Mouse (Mus musculus): Measurements from ENCODE around the gene Ciz1. TPM values are rescaled to one million over a fixed set of nuclear protein-coding genes. Genes with fewer than 3 reads are reported as not detected.

Gene Ciz1
- 10 to 100 TPM; 62.6 to 69.6 TPM for total RNA-seq (2021)
- long read RNA-seq, experiment 1, partial matches to known transcripts = 1 of 42 reads
- long read RNA-seq, experiment 1, other reads (novel, unspliced or antisense) = 37 of 42 reads
- long read RNA-seq, experiment 2, partial matches to known transcripts = 20 of 34 reads
- long read RNA-seq, experiment 2, other reads (novel, unspliced or antisense) = 12 of 34 reads

DNA sequence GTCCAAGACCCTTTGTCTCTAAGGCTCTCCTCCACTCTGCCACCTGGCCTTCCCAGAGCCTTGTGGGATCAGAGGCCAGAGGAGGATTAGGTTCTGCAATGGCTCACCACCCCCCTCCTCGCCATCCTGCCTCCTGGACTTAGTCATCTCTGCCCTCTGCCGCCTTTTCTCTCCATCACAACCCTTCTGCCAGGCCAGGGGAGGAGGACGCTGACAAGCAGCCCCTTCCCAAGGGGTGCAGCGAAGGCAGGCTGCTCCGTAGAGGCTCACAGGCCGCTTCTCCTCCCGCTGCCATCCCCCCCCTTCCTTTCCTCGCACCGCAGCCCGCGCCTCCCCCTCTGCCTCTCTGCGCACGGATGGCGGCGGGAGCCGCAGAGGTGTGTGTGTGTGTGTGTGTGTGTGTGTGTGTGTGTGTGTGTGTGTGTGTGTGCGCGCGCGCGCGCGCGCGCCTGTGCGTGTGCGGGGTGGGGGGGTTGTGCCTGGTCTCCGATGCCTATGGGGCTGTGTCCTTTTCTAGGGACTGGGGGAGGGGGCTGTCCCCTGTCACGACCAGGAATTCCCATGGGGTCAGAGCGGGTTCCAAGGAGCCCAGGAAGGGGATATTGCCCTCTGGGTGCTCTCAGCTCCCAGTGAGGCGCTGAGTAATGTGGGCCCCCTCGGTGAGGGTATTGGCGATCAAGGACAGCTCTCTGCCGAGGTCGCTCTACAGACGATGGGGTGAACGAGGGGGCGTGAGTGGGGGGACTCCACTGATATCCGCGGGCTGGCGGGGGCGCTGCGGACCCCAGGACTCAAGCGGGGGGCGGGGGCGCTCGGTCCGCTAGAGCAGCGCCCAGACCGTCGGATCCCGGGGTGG, at the start of gene Ciz1:
Gene Ciz1 (plus strand): TSS at position 177 of the 856 bp plus-strand sequence.
- peak in 1 of 2 experiments; percentile 31 for DNase-seq (ENCODE audit: low spot score in 2 of 2)

DNA sequence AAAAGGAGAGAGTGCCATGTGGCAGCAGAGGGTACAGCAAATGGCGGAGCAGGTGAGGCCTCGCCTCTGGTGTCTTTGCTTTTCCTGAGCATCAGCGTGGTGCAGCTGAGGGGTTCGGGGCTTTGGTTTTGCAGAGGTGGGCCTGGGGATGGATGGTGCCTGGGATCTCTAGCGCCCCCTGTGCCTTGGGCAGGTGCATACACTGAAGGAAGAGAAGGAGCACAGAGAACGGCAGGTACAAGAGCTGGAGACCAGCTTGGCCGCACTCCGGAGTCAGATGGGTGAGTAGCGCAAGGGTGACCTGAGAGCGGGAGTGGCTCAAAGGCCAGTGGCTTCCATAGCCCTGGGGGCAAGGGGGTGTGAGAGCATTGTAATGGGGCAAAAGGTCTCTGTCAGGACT, 49.2 kb upstream of the Ciz1 start:
- no peak for DNase-seq (ENCODE audit: low spot score in 2 of 2)

DNA sequence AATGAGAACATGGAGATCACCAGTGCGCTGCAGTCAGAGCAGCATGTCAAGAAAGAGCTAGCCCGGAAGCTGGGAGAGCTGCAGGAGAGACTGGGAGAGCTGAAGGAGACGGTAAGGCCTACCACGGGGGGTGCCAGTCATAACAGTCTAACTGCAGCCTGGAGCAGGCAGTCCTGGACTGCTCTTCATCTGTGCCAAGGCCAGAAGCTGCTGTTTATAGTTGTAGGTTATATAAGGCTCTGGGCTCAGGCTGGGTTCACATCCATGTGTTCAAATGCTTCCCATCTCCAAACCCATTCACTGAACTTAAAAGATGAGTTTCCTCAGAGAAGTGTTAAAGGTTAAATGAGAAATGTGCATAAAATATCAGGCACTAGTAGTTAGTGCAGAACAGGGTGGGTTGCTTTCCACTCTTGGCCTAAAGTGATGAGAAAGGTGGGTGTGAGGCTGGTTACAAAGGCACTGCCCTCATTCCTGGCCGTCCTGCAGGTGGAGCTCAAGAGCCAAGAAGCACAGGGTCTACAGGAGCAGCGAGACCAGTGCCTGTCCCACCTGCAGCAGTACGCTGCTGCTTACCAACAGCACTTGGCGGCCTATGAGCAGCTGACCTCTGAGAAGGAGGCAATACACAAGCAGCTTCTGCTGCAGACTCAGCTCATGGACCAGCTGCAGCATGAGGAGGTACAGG, 47.8 kb upstream of the Ciz1 start:
- peak in 1 of 2 experiments; percentile 61 for DNase-seq (ENCODE audit: low spot score in 2 of 2)

DNA sequence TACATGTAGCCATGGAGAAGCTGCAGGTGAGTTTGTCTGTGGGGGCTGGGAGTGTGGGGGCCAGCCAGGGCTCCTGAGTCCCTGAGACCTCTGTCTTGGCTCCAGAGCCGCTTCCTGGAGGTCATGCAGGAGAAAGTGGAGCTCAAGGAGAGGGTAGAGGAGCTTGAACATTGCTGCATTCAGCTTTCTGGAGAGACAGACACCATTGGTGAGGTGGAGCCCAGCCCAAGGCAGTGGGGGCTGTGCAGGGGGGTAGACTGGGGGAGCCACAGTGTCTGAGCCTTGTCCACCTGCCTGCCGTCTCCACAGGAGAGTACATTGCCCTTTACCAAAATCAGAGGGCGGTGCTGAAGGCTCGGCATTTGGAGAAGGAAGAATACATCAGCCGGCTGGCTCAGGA, 46.5 kb upstream of the Ciz1 start:
- DNase-seq (ENCODE audit: low spot score in 2 of 2) = no peak

DNA sequence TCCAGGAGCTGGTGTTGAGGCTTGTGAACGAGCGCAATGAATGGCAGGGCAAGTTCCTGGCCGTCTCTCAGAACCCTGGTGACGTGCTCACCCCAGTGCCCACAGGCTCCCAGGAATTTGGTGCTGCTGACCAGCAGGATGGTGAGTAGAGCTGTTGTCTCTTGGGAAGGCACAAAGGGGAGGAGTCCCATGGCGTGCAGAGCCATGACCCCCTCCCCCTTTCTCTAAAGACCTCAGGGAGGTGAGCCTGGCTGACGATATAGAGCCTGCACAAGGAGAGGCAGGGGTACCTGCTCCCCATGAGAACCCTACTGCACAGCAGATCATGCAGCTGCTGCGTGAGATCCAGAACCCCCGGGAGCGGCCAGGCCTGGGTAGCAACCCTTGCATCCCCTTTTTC, 46.0 kb upstream of the Ciz1 start:
- DNase-seq (ENCODE audit: low spot score in 2 of 2) = no peak

DNA sequence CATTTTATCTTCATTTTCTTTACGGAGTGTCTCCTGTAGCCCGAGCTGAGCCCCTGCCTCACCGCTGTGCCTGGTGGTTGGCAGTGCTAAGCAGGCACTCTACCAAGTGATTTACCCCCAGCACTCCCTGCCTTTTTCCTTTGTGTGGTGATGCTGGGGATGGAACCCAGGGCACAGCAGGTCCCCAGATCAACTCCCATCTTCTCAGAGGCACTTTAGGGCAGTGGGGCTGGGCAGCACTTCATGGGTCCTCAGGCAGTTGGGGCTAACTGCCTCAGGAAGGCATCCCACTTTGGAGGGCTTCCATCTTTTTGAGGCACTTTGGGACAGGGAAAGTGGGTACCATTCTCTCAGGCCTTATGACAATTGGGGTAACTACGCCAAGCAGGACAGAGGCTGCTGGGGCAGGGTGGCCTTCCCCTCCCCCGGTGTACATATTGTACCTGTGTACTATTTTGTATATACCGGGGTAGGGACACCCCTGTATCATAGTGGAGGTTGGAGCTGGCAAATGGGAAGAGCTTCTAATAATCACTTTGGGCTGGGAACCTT, 44.8 kb upstream of the Ciz1 start:
- DNase-seq (ENCODE audit: low spot score in 2 of 2) = no peak

DNA sequence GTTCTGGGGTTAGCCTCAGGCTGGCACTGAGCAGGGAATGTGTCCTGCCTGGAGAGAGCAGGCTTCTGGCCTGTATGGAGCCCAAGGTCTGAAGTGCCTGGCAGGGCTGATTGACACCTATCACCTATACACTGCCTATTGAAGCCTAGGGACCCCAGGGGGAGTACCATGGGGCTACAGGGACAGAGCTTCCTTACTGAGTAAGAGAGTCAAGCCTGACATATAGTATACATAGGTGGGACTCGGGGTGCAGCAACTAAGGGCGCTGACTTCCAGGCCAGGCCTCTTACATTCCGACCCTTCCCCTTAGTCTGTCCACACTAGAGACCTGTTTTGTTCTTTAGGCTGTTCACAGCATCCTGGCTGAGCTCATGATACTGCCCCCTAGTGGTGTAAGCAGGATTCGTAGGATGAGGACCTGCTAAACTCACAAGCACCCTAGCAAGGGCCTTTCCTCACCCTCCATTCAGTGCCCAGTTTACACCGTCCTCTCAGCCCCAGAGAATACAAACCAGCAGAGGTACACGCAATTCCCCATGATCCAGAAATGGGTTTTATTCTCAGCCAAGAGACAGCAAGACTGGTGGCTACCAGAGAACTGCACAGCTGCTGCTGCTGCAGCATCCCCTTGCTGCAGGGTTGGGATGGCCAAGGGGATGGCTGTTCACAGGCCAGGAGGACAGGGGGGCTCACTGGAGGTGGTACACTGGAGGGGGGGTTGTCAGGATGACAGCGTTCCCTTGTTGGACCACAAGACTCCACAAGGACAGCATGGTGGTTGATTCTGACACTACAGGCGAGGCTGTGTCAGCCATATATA, 44.0 kb upstream of the Ciz1 start:
- peak; percentile 41 to 43 for DNase-seq (ENCODE audit: low spot score in 2 of 2)

DNA sequence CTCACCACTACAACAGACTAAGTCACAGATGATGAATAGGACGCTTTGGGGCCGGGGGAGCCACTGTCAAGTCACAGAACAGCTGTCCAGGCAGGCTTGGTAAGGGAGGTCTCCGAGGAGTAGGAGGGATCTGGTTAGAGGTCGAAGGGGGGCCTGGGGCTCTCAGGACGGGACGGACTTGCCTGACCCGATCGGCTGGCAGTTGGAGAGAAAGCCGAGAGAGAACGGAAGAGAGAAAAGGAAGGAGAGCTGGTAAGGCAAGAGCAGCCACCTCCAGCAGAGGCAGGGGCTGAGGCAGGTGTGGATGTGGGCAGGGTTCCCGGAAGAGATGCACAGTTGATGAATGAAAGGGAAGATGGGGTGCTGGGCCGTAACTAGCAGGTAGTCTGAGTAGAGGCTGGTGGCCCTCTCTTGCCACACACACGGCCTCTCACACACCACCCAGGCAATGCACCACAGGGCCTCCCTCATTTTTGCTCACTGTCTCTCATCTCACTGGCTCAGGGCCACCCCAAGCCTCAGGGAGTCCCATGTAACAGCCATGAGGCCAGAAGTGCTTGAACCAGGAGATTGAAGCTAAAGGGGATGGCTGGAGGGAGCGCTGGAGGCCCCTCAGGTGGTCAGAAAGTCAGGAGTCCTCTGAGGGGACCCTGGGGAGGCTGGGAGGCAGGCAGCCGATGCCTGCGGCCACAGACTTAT, 43.1 kb upstream of the Ciz1 start:
- no peak for DNase-seq (ENCODE audit: low spot score in 2 of 2)

DNA sequence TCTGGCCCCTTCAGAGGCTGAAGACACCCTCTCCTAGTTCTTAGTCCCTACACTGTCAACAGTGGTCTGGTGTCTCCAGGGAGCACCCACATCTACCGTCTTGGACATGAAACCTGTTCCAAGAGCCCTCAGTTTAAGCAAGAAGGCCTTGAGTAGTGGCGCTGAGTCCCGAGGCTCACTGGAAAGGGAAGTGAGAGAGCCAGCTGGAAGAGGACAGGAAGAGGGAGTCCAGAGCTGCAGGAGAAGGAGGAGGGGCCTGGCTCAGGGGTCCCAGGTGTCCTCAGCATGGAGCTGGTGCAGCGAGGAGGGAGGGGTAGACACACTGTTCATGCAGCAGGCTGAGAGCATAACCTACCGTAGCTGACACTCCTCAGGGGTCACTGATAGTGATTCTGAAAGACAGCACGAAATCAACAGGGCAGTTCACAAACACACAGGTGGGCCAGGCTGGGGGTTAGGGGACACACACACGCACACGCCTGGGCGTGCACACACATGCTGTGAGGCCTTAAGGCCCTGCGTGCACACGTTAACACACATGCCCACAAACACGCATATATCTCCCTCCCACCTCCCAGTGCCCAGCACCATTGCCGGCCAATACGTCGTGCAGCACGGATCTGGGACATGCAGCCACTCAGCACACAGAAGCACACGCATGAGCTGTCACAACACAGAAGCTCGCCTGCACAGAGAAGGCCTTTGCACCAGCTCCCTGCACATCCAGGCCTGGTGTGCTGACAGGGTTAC, 41.9 kb upstream of the Ciz1 start:
- DNase-seq (ENCODE audit: low spot score in 2 of 2) = no peak

DNA sequence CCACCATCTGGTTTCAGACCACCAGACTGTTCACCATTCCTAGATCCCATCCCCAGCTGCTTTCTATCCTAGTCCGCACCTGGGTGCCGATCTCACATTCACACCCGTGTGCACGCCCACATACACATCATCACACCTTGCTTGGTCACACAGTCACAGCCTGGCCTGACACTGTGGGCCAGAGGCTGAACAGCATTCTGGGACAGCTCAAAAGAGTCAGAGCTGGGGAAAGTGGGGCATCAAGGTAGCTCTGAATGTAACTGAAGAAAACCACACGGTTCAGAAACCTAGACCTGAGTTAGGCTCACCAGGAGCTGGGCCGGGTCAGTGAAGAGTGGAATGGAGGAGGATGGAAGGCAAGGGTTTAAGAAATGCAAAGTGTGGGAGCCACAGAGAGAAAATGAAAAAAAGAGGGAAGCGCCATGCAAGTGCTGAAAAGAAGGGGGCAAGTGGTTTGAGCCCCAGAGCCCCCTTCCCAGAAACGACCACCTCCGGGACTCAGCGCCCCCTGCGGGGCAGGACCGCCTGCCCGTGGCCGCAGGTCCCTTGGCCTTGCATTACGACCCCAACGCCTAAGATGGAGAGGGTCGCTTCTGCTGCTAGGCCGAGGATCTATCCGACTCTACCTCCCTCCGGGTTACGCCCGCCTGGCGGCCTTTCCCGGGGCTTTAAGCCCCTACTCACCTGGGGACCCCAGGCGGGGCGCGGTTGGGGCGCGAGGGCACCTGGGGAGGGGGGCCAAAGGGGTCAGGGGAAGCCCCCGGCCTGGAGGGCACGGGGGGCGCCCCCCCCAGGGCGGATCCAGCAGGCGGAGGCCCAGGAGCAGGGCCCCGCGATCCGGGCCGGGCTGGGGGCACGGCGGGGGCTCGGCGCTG, 40.4 kb upstream of the Ciz1 start:
- no peak for DNase-seq (ENCODE audit: low spot score in 2 of 2)

DNA sequence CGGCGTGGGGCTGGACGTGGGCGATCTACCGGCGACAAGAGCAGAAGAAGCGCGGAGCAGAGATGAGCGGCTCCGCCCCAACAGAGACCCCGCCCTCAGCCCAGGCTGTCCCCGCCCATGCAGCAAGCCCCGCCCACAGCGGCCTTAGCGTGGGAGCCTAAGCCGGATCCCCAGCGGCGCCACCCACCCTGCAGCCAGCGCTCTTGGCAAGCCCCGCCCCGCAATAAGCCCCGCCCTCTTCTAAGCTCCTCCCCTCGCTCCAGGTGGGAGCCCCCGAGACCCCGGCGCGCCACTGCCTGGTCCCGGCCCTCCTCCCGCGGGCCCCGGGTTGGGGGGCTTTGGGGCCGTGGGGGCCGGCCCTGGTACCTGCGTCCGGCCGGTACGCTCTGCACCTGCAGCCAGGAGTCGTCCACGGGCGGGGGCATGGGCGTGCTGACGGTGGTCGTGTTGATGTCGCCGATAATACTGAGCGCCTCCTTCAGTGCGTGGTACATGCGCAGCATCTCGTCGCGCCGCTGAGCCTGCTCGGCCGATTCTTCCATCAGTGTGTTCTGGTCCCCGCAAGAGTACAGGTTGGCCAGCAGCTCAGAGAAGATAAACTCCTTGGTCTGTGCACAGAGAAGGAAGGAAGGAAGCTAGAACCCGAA, 39.7 kb upstream of the Ciz1 start:
- DNase-seq (ENCODE audit: low spot score in 2 of 2) = peak; percentile 73 to 75

DNA sequence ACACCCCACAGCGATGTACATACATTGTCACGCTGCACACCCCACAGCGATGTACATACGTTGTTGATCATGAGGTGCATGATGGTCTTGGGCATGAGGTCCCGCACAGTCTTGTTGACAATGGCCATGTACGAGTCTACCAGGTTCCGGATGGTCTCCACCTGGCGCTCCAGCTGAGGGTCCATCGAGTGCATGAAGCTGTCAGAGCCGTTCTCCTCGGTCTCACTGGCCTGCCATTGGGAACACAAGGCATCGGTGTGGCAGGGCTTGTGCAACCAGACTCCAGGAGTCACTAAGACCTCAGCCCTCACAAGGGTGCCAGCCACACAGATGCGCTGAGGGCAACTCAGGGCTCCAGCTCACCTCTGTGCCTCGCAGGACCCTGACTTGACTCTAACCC, 37.3 kb upstream of the Ciz1 start:
- DNase-seq (ENCODE audit: low spot score in 2 of 2) = no peak

DNA sequence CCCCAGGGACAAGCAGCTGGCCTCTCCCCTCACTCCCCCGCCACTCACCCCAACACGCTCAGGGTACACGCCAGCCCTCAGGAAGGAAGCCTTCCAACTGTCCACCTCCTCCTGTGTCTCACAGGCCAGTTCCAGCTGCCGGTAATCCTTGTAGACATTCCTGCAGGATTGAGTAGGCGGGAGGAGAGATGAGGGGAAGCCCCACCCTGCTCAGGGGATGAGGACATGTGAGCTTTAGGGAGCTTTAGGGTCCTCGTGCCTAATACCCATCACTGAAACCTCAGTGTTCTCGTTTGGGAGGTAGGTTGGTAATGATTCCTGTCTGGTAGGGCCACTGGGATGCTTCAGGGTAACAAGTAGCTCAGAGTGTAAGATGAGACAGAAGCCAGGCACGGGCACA, 36.4 kb upstream of the Ciz1 start:
- DNase-seq (ENCODE audit: low spot score in 2 of 2) = no peak

DNA sequence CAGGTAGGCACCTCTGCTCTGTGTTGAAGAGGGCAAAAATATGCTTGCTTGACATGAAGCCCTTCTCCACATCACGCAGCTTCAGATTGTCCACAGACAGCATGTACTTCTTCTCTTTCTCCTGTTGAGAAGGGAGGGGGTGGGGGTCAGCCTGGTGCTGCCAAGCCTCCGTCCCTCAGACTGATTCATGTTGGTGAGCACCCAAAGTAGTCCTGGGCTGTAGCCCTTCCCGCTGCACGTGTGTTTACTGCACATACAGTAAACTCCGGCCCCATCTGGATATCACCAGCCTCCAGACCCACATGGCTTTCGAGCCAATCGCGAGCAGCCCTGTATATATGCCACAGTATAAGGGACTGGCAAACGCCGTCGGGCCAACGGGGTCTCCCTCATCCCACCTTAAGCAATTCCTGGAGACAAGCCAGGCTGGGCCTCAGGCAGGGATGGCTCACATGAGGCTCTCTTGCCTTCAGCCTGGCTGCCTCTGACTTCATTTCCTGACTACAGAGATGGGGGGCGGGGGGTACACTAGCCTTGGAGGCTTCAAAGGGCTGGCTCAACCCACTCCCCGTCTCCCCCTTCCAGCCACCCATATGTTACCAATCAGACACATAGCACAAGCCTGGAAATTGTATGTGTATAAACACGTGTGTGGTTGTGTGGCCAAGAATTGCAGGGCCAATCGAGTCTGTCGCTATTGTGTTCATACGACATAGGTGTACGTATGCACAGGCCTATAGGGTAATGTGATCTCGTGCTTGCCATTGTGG, 35.1 kb upstream of the Ciz1 start:
- DNase-seq (ENCODE audit: low spot score in 2 of 2) = no peak

DNA sequence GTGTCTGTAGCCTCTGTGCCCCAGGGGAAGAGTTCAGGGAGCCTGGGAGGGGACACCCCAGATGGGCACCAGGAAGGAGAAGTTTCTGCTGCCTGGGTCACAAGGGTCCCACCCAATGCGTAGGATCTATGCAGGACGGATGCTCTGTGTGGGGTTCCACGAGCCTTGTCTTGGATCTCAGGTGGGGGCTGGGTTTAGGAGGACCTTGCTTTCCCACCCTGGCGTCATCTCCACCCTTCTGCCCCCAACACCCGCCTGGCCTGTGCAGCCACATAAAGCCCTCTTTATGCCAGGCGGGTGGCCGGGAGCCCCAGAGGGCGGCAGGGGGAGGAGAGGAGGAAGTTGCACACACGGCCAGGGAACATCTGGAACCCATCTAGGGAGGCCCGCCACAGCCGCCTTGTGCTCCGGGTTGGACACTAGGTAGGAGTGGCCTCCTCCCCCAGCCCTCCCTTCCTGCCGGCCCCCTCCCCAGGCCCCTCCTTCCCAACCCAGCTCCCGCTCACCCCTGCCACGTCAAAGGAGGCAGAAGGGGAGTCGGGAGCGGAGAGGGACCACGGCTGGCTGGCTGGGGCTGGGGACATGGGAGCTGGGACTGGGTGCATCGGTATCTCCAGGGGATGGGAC, 34.2 kb upstream of the Ciz1 start:
- DNase-seq (ENCODE audit: low spot score in 2 of 2) = no peak

DNA sequence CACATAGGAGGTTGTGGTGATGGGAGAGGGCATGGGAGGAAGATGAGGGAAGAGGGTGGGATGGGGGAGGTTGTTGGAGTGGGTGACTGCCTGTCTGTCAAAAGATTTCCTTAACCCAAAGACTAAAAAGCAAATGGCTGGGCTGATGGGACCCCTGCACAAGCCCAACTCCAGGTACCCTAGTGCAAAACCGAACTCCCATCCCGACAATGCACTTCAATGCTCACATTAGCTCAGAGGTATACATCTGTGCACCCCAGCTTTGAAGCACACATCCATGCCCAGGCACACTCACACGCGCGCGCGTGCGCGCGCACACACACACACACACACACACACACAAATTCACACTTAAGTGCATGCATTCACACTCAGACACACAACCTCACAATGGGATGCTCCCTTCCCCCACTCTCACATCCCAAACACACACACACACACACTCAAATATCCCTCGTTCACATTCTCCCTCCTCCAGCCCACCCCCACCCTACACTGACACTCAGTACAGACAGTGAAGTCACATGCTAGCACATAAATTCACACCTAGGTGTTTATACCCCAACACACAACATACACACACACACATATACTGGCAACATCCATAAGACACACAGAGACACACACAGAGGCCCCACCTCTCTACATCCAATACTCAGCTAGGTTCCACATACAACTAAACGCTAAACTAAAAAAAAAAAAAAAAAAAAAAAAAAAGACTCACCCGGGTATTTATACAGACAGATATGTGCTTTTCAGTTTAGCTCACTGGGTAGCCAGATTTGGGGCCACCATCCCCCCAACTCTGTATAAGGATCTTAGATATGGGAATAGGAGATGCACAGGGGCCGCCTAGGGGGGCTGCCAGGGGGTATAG, 33.2 kb upstream of the Ciz1 start:
- DNase-seq (ENCODE audit: low spot score in 2 of 2) = no peak
